Mouse (Mus musculus) hindbrain, embryonic 10.5 days (tissue): Measurements from ENCODE around the gene Slx4ip. TPM values are rescaled to one million over a fixed set of nuclear protein-coding genes. Genes with fewer than 3 reads are reported as not detected.

Experiments used
- DNase-seq: peaks from one replicate; pipeline ENCODE4 v3.0.0-alpha.2; 2017; ENCODE audit warnings: low spot score
- H3K27ac ChIP-seq: fragments of 300-500 bp; sonication (generic); 2 replicates; pipeline ENCODE4 v1.5.1; 2016; ENCODE audit warnings: mild to moderate bottlenecking, moderate library complexity
- H3K27me3 ChIP-seq: fragments of 300-500 bp; sonication (generic); 2 replicates; pipeline ENCODE4 v1.6.1; 2016; ENCODE audit warnings: mild to moderate bottlenecking; ENCODE audit not compliant: poor library complexity, insufficient read depth, severe bottlenecking
- H3K36me3 ChIP-seq: fragments of 300-500 bp; sonication (generic); 2 replicates; pipeline ENCODE4 v1.6.1; 2016; ENCODE audit warnings: mild to moderate bottlenecking, moderate library complexity
- H3K4me1 ChIP-seq: fragments of 300-500 bp; sonication (generic); replicated peaks from 2 replicates; pipeline ENCODE4 v1.6.1; 2016; ENCODE audit warnings: mild to moderate bottlenecking
- H3K4me3 ChIP-seq: fragments of 300-500 bp; sonication (generic); 2 replicates; pipeline ENCODE4 v1.5.1; 2016; ENCODE audit warnings: mild to moderate bottlenecking, moderate library complexity
- H3K9me3 ChIP-seq: fragments of 300-500 bp; sonication (generic); 2 replicates; pipeline ENCODE4 v1.6.1; 2016; ENCODE audit warnings: mild to moderate bottlenecking, moderate library complexity
- whole genome bisulfite sequencing: fragments of 180-500 bp; shearing (Covaris S2); methylation state at CpG from one replicate; pipeline ENCODE4 v1.1.7; 2016; 5-methylcytosine and 5-hydroxymethylcytosine counted together
- polyA plus RNA-seq: library from polyadenylated mRNA; unstranded; fragments of >200 nt; fragmentation: Nextera tagmentation; extraction: Ambion mirVana; gene quantifications from 2 replicates; pipeline ENCODE4 v1.2.1, GENCODE M21; 2016

Slx4ip gene
- polyA plus RNA-seq, 1 experiment from 2014 or later: 9.9 TPM

DNA sequence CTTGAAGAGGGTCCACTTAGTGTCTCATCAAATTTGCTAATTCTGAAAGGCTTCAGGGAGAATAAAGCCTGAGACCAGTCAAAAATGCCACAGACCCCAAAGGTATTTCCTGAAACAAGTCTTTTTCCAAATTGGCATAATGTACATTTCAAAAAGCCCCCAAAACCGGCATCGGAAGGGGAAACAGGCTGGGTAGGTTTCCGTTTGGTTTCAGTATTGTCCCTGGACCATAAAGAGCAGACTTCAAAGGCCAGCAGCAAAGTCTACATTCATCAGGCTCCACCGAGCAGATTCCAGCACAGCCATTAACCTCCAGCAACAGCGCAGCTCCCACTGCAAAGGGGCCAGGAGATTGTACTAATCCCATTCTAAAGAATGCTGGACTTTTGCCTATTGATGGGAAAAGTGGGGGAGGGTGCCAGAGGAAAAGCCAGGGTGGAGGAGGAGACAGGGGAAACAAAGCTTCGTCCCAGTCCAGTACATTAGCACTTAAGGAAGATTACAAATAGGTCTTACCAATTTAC, 208.3 kb downstream of the Slx4ip start:
- peak overlapping the region; percentile 84 for H3K27ac ChIP-seq
- H3K4me1 ChIP-seq: peaks cover 77% of the 10 kb centered on the region
- no peaks in the 10 kb centered on the region for H3K9me3 ChIP-seq
- H3K27me3 ChIP-seq: no peaks in the 10 kb centered on the region
- no peak for DNase-seq
- WGBS: 18% methylated on average over 6 of the region's 6 CpGs
- H3K36me3 ChIP-seq: peaks cover 79% of the 10 kb centered on the region
- H3K4me3 ChIP-seq: no peak overlapping the region

DNA sequence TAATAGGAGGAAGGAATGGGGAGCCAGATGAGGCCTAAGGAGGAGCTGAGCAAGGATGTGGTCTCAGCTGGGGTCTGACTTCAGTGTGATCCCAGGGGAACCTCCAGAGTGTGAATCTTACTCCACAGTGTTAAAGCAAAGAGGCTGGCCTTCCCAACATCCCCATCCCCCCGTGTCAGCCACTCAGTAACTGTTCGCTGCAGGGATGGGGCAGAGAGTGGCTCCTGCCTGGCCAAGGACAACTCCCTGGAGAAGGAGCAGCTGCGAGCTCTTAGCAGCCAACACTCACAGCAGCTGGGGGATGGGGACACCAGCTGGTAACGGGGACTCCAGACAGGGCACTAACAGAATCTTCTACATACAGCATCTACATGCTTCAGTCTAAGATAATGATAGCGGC, 210.1 kb downstream of the Slx4ip start:
- no peak overlapping the region for H3K4me3 ChIP-seq
- H3K9me3 ChIP-seq: no peaks in the 10 kb centered on the region
- H3K36me3 ChIP-seq: peaks cover 84% of the 10 kb centered on the region
- H3K27me3 ChIP-seq: no peaks in the 10 kb centered on the region
- WGBS: 40% methylated on average over 5 of the region's 5 CpGs
- H3K4me1 ChIP-seq: peaks cover 64% of the 10 kb centered on the region
- peak overlapping the region; percentile 64; the same call in 1 of the 2 replicates for H3K27ac ChIP-seq
- peak; percentile 60 for DNase-seq

DNA sequence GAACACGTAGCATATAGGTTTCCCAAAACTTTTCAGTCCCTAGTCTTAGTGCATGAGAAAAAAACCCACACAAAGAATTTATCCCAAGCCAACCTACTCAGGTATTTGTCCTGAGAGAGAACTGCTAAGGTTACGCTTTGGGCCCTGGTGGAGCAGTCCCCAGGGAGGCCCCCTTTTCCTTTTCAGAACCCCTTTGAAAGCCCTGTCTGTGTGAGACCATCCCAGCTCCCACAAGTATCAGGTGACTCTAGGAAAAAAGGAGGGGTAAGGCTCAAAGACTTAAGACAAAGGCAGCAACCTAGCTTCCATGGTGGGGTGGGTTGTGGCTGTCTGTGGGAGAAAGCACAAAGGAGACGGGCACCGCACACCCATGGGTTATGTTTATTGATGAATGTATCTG, 216.2 kb downstream of the Slx4ip start:
- Histone ChIP-seq H3K27ac (peak overlapping the region; percentile 73), H3K9me3 (no peaks in the 10 kb centered on the region), H3K36me3 (peaks cover 54% of the 10 kb centered on the region), H3K4me3 (no peak overlapping the region), H3K27me3 (no peaks in the 10 kb centered on the region), H3K4me1 (peaks cover 66% of the 10 kb centered on the region)
- 41% methylated on average over 4 of the region's 4 CpGs for WGBS
- DNase-seq: no peak

DNA sequence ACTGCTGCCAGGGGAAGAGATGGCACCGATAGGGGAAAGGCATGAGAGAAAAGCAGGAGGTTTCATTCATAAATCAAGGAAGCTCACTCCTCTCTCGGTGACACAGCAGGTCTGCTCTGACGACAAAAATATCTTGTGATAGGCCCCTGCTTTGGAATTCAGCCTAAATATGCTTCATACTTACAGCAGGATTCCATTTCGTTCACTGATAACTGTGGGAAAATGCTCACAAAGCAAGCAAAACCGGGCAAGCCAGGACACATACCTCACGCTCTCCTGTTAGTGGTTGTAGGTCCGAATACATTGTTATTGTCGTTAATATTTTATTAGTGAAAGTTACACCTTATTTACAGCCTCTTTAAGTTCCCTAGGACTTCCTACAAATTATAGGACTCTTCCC, 216.9 kb downstream of the Slx4ip start:
- peaks cover 46% of the 10 kb centered on the region for H3K36me3 ChIP-seq
- H3K27ac ChIP-seq: peak overlapping the region; percentile 73; the same call in 1 of the 2 replicates
- DNase-seq: no peak
- peaks cover 74% of the 10 kb centered on the region for H3K4me1 ChIP-seq
- no peak overlapping the region for H3K4me3 ChIP-seq
- WGBS: 63% methylated on average over 8 of the region's 8 CpGs
- H3K9me3 ChIP-seq: no peaks in the 10 kb centered on the region
- no peaks in the 10 kb centered on the region for H3K27me3 ChIP-seq

DNA sequence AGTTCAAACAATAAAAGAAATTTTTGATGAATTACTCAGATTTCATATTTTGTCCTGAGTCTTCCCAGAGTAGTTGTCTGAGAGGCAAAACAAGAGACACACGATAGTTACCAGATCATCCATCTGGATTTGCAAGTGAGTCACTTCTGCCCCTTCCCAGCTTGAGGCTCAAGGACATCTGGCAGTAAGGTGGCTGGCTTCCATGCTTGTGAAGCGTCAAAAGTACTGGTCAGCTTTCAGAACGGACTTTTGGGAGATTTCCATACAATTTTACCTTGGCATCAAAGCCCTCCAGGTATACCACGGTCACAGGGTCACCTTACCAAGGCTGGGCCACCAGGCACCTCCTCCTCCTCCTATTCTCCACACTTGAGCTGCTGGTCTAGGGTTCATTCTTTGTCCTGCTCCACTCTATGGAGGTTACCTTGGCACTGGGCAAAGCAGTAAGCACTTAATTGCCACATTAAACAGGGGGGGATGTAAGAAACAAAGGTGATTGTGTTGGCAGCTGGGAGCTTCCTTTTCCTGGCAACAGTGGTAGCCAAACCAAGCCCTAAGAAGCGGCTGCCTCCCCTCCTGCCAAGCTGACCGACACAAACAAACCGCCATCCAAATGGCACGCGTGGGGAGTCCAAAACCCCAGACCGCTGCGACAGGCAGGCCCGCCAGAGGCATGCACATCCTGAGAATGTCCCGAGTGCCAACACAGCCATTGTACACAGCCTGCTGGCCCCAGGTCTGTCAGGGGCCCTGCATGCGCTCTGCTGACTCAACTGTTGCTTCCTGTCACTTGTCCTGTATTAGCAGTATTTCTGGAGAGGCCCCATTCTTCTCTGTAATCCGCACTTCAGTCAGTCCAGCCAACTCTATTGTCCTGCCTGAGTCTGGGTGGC, 218.5 kb downstream of the Slx4ip start:
- DNase-seq: no peak
- H3K4me3 ChIP-seq: peak overlapping the region; percentile 82
- H3K27ac ChIP-seq: peak overlapping the region; percentile 84
- no peaks in the 10 kb centered on the region for H3K9me3 ChIP-seq
- no peaks in the 10 kb centered on the region for H3K27me3 ChIP-seq
- 35% methylated on average over 15 of the region's 15 CpGs for WGBS
- H3K4me1 ChIP-seq: peaks cover 90% of the 10 kb centered on the region
- H3K36me3 ChIP-seq: peaks cover 30% of the 10 kb centered on the region

DNA sequence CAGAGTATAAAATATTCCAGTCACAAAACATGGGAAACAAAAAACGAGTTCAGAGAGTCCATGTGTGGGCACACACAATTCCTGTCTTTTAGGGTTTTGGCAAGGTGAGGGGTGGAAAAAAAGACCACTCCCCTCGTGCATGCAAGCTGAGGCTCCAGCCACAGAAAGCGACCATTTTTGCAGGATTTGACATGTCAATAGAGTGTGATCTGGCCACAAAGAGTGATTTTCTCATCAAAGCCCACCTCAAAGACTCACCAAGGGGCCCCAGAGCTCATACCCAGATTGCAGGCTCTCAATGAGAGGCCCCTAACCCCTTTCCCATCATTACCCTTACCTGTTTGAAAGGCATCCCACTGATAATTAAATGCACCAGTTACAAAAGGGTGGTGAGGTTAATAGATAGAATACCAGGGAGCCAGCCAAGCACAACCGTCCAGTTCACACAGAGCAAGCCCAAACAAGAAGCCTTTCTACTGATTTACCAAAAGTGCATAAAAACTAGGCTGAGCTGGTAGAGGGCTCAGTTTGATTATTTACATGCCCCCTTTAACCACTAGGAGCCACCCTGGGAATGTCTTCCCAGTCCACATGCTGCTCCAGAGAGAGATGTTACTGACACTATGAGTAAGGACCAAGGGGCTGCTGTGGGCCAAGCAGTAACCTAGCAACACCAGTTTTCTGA, 219.3 kb downstream of the Slx4ip start:
- Histone ChIP-seq H3K36me3 (peaks cover 22% of the 10 kb centered on the region), H3K9me3 (no peaks in the 10 kb centered on the region), H3K27ac (peak overlapping the region; percentile 84), H3K27me3 (no peaks in the 10 kb centered on the region), H3K4me1 (peaks cover 93% of the 10 kb centered on the region), H3K4me3 (peak overlapping the region; percentile 82)
- DNase-seq: peak; percentile 50
- WGBS: 14% methylated on average over 4 of the region's 4 CpGs

DNA sequence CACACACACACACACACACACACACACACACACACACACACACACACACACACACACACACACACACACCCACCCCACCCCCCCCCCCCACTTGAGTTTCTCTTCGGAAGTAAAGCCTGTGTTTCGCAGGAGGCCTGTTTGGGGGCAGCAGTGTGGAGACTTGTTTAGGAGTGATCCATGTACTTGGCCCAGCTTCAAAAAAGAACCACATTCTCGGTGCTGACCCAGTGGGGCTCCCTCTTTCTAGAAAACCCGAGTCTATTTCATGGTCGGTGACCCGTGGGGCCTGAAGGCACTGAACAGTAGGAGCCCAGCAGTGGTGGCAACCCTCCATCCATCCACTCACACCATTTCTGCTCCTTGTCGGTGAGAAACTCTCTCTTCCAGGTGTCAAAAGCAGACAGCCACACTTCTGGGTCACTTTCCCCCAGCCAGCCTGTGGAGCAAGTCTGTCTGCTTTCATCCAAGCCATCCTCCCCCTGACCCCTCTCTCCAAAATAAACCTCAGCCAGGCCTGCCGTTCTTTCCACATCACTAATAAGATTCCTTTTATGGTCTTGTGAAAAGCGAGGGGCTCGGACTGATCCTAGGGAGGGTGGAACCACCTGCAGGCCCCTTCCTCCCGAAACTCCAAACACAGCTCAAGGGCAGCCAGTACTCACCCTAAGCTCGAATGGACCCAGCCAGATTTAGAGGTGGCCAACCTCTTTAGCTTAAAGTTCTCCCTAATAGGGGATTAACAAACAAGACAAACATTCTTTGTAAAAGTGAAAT, 222.5 kb downstream of the Slx4ip start:
- WGBS: 2% methylated on average over 12 of the region's 12 CpGs
- Histone ChIP-seq H3K27ac (peak overlapping the region; percentile 94), H3K4me1 (peaks cover 81% of the 10 kb centered on the region)

DNA sequence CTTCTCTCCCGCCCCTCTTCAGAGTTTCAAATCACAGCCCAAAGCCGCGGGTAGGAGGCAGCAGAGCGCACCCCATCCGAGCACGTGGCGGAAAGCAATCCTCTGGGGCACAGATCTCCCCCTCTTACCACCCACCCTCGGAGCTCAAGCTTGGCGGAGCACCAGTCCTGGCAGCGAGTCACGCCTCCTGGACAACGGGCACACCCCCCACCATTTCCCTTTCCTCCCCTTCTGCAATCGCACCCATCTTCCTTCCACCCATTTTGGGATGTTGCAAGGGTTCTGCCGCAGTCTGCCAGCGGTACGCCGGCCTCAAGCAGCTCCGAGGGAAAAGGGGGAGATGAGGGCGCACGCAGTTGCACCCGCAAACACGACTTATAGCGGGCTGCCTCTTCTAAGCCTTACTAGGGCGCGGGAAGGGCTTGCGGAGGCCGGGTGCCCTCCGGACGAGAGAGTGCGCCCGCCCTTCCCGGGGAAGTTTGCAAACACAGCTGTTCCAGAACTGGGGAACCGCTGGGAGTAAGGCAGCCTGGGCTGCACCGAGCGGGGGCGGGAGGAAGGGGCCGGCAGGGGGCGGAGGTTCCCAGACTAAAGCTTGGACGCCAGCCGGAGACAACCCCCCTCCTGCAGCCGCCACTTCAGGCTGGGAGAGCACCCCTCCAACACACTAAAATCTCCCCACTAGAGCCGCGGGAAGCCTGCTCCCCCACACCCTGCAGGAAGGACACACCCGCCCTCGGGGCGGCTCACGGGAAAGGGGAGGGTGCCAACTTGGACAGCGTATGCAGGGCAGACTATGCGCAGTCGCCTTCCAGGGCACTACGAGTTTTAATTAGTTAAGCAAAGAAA, 223.5 kb downstream of the Slx4ip start:
- H3K27ac ChIP-seq: peak overlapping the region; percentile 94
- H3K9me3 ChIP-seq: no peaks in the 10 kb centered on the region
- WGBS: under 1% methylated on average over 51 of the region's 51 CpGs
- no peaks in the 10 kb centered on the region for H3K36me3 ChIP-seq
- DNase-seq: peak; percentile 82
- peaks cover 15% of the 10 kb centered on the region for H3K27me3 ChIP-seq
- H3K4me3 ChIP-seq: peak overlapping the region; percentile 82
- H3K4me1 ChIP-seq: peaks cover 71% of the 10 kb centered on the region

More for the DNA sequence above, 222.5 kb downstream of the Slx4ip start:
- Histone ChIP-seq H3K9me3 (no peaks in the 10 kb centered on the region), H3K36me3 (no peaks in the 10 kb centered on the region), H3K4me3 (peak overlapping the region; percentile 82), H3K27me3 (peaks cover 6% of the 10 kb centered on the region)
- DNase-seq: peak; percentile 45

DNA sequence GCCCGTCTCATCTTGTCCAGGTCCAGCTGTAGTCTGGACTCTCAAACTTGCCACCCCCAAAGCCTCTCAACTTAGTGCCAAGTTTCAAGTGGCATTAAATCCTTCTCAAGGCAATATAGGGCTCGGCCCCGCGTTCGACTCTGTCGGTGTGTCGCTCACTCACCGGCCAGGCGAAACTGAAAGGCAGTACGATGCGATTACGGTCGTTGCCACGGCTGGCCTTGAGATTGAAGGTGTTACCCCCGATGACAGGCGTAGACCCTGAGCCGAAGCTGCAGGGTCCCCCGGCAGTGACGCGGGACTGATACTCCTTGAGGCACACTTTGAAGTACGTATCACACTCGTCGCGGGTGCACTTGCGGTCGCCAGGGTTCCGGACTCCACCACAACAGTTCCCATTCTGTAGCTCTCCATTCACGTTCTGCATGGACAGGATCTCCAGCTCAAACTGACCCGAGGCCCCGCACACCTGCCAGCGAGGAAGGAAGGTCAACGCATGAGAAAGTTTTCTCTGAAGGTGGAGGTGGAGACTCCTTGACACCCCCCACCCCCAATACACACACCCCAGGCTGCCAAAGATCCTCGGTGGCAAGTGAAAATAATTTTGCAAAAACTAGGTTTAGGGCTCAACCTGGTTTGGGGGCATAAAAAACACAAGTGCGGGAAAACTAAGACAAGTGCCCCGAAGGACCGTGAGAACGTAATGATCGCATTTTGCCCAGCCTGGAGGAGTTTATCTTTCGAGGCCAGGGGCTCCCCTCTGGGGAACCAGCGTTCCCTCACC, 224.4 kb downstream of the Slx4ip start:
- under 1% methylated on average over 40 of the region's 40 CpGs for WGBS
- H3K27me3 ChIP-seq: peaks cover 16% of the 10 kb centered on the region
- H3K27ac ChIP-seq: peak overlapping the region; percentile 94
- H3K4me3 ChIP-seq: peak overlapping the region; percentile 82
- DNase-seq: peak; percentile 57
- no peaks in the 10 kb centered on the region for H3K9me3 ChIP-seq
- no peaks in the 10 kb centered on the region for H3K36me3 ChIP-seq
- H3K4me1 ChIP-seq: peaks cover 62% of the 10 kb centered on the region

DNA sequence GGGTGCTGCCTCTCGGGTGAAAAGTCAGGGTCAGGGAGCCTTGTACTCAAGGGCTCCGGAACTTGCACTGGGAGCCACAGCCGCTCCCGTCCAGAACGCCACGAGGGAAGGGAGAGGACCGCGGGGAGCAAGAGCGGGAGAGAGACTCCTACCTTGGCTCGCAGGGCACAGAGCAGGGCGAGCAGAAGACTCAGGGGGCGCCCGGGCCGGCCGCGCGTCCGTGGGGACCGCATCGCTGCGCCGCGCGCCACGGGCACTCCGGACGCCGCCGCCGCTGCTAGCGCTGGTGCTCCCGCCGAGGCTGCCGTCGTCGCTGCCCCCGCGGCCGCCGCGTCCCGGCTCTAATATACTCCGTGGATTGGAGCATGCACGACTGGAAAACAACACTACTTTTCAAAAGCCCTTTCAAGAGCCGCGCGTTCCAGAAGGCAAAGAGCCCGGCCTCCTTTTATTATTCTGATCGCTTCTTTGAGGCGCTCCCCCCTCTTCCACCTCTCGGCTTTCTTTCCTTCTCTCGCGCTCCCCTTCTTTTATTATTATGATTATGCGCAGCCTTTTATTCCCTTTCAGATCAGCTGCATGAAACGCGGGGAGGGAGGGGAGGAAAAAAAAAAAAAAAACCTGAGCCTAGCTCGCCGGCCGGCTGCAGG, 225.1 kb downstream of the Slx4ip start, which contains the start of gene Jag1:
Jag1 (minus strand) TSS at position 620 of the 650 bp plus-strand sequence.
- WGBS: under 1% methylated on average over 59 of the region's 59 CpGs
- H3K4me1 ChIP-seq: peaks cover 55% of the 10 kb centered on the region

More for the DNA sequence above, 225.1 kb downstream of the Slx4ip start, which contains the start of gene Jag1:
- H3K27me3 ChIP-seq: peaks cover 16% of the 10 kb centered on the region
- H3K27ac ChIP-seq: peak within 1 kb of the TSS; percentile 94
- peak within 1 kb of the TSS; percentile 82 for H3K4me3 ChIP-seq
- no peaks in the 10 kb centered on the region for H3K9me3 ChIP-seq
- no peaks in the 10 kb centered on the region for H3K36me3 ChIP-seq
- DNase-seq: peak; percentile 77
